Mouse (Mus musculus) liver, embryonic 14.5 days (tissue): ENCODE measurements around the gene Wdr31.

Experiments
- CTCF ChIP-seq: IDR thresholded peaks from 2 replicates; pipeline ENCODE4 v1.5.1; 2016; ENCODE audit warnings: antibody characterized with exemption, low read depth, control low read depth
- EP300 ChIP-seq: IDR thresholded peaks from 2 replicates; pipeline ENCODE4 v1.6.1; 2016; ENCODE audit warnings: antibody characterized with exemption, low read depth

GRCm38 (mm10) chr4:62419091-62419490, 51.6 kb downstream of the Wdr31 start:
- TF ChIP-seq CTCF (no peak), EP300 (no peak)
